Mouse (Mus musculus): ENCODE measurements around the gene Map3k11.

Gene Map3k11

DNA sequence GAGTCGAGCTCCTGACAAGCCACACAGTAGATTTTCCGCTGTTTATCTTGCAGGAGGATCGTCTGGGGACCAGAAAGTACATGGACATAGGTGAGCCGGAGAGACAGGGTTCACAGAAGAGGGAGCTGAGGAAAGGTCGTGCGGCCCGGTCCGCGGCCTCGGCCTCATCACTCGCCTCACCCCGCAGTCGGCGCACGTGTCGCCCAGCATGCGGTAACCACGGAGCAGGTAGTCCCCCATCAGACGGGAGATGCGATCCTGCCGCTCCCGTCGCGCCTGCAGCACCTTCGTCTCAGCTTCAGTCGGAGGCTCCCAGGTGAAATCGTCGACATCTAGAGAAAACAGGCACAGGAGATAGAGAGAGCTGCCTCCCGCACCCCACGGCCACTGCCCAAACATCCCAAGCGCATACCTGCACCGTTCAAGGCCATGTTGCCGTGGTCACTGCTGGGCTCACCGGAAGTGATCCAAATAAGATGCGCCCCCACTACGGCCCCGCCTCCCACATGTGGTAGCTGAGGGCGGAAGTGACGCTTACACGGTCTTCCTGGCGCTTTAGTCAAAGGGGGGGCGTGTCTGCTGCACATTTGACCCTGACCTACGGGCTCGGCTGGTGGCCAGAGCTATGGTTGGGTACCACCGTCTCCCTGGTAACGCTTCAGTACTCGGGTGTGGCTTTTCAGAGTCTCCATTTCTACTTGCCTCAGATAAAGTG, 42.9 kb downstream of the Map3k11 start:
- in situ Hi-C loops (cut with MboI) = no loop called here

DNA sequence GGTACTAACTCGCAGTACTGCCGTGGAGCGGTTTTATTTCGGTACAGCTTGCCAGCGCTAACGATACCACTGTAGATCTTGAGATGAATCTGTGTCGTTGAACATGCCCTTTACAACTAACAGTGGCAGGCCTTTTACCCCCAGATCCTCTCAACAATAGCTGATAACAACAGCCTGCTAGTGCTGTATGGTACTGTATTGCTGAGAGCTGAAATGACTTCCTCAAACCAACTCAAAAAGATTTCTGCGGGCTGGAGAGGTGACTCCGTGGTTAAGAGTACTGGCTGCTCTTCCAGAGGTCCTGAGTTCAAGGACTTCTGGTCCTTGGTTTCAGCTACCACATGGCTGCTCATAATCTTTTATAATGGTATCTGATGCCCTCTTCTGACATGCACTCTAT, 45.8 kb downstream of the Map3k11 start:
- in situ Hi-C loops (cut with MboI) = no loop called here

DNA sequence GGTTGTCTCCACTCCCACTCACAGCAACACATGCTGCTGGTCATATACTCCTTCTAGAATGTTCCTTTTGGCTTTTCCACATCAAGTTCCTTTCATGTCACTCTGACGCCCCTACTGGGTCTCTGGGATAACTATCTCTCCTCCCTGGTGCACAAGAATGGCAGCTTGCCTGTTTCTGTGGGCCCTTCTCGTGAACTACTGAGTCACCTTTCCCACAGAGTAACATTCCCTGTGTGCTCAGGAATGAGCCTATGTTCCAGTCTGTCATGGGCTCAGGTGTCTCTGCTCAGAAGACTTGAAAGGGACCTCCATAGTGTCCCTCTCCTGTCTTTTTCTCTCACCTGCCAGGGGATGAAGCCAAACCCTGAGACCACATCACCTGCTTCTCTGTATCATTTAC, 50.9 kb downstream of the Map3k11 start:
- in situ Hi-C loops (cut with MboI) = no loop called here

DNA sequence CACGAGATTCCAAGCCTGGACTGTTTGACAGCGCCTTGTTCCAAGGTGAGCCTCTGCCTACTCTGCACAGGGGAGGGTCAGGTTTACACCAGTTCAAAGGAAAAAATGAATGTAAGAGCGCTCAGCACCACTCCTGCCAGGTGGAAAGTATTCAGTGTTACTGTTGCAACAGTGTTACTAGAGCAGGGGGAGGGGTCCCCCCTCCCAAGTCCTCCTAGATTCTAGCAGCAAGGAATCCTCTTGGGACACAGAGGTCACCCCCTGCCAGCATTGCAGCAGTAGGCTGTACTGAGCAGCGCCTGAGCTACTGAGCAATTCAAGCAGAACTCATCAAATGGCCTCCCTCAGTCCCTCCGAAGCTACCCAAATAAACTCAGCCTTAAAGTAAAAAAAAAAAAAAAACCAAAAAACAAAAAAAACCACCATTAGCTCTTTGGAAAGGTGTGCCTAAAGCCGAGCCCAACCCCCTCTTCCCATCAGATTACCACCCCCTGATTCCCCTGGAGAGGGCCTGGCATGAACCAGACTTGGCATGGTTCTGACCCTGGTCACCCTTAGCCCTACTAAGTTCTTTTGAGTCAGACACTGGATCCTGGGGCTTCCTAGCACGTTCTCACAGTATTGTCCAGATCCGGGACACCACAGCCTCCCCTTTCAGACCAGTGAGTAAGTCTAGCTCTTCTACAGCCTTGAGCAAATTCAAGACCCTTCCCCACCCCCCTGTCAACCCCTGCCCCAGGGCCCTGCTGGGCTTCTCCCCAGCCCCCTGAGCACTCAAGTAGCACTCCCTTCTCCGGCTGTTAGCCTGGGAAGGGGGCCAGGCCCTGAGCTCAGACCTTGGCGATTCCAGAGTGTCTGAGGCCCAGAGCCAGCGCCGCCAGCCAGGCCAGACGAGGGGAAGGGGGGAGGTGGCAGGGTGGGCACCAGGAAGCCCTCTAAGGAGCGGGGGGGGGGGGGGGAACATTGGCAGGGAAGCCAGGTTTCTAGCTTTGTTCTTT, 52.1 kb downstream of the Map3k11 start, which contains the start of gene Ltbp3:
TSS of gene Ltbp3 (plus strand) at position 585 of the 998 bp plus-strand sequence.
- in situ Hi-C loops (cut with MboI) = no loop called here

DNA sequence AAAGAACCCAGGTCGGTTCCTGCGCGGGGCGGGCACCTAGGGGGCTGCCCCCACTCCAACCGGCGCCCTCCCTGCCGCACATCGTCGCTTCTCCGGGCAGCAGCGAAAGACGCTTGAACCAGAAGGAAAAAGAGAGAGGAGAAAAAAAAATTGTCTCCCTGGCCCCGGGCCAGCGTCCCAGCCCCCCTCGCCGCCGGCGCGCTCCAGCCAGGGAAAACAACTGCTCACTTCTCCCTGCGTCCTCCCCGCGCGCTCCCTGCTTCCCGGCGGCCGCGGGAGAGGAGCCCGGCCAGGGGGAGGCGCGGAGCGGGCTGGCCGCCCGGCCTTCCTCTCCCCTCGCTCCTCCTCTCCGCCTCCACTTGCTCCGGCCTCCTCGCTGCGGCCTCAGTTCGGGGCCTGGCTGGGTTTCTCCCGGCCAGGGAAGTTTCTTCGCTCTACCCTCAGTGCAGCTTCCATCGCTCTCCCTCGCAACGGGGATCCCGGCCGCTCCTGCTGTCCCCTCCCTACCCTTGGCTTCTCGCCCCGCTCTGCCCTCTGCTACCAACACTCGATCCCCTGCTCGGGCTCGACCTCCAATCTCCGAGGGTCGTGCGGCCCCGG, 53.2 kb downstream of the Map3k11 start:
- in situ Hi-C loops (cut with MboI) = no loop called here

DNA sequence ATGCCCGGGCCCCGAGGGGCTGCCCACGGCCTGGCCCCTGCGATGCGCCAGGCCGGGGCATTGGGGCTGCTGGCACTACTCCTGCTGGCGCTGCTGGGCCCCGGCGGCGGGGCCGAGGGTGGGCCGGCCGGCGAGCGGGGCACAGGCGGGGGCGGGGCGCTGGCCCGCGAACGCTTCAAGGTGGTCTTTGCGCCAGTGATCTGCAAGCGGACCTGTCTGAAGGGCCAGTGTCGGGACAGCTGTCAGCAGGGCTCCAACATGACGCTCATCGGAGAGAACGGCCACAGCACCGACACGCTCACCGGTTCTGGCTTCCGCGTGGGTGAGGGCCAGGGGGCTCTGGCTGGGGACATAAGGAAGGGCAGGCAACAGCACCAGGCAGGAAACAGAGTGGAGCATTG, 53.7 kb downstream of the Map3k11 start:
- in situ Hi-C loops (cut with MboI) = no loop called here

DNA sequence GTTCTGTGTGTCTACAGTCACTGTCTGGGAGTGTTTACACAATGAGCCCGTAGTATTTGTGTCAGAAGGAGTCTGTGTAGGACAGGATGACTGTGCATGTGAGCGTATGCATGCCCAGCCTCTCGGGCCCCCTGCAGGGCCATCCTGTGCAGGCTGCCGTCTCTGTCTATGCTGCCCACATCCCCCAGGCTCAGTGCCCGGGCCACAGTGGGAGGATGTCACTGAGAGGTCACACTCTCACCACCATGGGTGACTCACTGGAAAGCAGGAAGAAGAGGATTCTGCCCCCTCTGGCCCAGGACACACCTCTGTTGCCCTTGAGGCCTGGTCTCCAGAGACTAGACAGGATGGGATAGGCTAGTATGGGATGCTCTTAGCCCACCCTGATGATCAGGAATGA, 55.0 kb downstream of the Map3k11 start:
- in situ Hi-C loops (cut with MboI) = no loop called here

DNA sequence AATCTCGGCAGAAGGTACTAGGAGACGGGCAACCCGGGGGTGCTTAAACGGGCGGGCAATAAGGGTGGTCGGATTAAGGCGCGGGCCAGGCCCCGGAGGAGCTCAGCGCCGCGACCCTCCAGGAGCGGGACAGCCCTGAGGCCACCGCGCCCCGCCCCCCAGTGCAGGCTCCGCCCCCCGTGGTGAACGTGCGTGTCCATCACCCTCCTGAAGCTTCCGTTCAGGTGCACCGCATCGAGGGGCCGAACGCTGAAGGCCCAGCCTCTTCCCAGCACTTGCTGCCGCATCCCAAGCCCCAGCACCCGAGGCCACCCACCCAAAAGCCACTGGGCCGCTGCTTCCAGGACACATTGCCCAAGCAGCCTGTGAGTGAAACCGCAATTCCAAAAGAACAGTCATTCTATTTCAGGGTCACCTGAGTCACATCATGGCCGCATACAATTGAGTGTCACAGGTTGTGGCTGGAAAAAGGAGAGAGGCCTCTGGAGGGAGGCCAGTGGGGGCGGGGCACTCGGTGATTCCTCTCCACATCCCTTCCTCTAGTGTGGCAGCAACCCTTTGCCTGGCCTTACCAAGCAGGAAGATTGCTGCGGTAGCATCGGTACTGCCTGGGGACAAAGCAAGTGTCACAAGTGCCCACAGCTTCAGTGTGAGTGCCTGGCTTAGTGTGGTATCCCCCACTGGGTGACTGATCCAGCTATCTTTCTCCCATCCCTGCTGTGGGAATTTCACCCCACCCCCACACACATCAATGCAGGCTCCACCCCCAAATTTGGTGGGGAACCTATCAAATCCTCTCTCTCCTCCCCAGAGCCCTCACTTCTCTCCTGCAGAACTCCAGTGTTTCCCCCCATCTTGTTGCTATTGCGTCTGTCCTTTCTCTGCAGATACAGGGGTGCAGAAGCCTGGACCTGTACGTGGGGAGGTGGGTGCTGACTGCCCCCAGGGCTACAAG, 57.5 kb downstream of the Map3k11 start:
- in situ Hi-C loops (cut with MboI) = no loop called here

DNA sequence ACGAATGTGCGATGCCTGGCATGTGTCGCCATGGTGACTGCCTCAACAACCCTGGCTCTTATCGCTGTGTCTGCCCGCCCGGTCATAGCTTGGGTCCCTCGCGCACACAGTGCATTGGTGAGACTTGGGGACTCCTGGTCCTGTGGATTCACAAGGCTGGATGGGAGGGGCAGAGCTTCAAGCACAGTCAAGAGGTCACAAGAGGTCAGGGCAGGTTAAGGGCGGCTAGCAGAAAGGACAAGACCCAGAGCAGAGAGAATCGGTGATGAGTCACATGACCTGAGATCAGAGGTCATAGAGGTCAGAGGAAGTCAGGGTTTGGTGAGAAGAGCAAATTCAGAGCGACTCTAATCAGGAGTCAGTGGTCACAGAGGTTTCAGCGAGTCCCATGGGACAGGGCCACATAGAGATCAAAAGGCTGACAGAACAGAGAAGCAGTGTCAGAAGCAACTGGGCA, 58.4 kb downstream of the Map3k11 start:
- in situ Hi-C loops (cut with MboI) = no loop called here

DNA sequence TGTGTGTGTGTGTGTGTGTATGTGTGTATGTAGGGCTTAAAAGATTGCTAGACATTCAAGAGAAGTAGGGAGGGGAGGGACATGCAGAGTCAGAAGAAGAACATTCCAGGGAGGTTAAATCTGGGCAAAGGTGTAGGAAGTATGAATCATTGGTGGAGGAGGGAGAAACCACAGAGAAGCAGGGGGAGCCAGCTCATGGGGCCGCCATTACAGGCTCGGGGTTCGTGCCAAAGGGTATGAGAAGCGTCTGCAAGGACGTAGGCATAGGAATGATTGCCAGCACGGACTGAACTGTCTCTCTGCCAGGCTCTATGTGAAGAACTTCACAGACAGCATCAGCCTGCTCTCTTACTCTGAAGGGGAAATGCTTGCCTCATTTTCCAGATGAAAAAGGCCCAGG, 60.9 kb downstream of the Map3k11 start:
- in situ Hi-C loops (cut with MboI) = no loop called here

DNA sequence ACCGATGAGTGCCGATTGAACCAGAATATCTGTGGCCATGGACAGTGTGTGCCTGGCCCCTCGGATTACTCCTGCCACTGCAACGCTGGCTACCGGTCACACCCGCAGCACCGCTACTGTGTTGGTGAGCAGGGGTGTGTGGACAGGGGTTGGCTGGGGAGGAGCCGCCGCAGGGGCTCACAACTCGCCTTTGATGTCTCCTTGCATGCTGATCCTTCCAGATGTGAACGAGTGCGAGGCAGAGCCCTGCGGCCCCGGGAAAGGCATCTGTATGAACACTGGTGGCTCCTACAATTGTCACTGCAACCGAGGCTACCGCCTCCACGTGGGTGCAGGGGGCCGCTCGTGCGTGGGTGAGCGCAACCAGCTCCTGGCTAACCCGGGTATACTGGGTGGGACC, 62.4 kb downstream of the Map3k11 start:
- in situ Hi-C loops (cut with MboI) = no loop called here

DNA sequence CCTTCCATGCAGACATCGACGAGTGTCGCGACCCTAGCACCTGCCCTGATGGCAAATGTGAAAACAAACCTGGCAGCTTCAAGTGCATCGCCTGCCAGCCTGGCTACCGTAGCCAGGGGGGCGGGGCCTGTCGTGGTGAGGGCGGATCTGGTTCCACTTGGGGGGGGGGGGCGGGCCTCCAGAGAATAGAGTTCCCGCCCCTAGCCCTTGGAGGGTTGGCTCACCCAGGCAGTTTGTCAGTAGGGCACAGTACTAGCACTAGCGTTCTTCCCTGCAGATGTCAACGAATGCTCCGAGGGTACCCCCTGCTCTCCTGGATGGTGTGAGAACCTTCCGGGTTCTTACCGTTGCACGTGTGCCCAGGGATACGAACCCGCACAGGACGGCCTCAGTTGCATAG, 63.2 kb downstream of the Map3k11 start:
- in situ Hi-C loops (cut with MboI) = no loop called here
